Mouse (Mus musculus) lung, postnatal 0 days (tissue): ENCODE measurements around the gene Nradd. TPM values are rescaled to one million over a fixed set of nuclear protein-coding genes. Genes with fewer than 3 reads are reported as not detected.

Experiments
- ATAC-seq: fragments of 200-750 bp; cut with Nextera tagmentation; 2 replicates; pipeline ENCODE4 v1.8.0; 2017; ENCODE audit warnings: moderate library complexity
- DNase-seq: peaks from one replicate; pipeline ENCODE4 v3.0.0-alpha.2; 2016; ENCODE audit warnings: low spot score
- H3K27ac ChIP-seq: fragments of 300-500 bp; sonication (generic); 2 replicates; pipeline ENCODE4 v1.5.1; 2014; ENCODE audit warnings: antibody characterized with exemption, mild to moderate bottlenecking, low read length, mixed read lengths
- H3K27me3 ChIP-seq: fragments of 300-500 bp; sonication (generic); replicated peaks from 2 replicates; pipeline ENCODE4 v1.6.1; 2014; ENCODE audit warnings: low read length, mixed read lengths; ENCODE audit not compliant: insufficient read depth
- H3K36me3 ChIP-seq: fragments of 300-500 bp; sonication (generic); 2 replicates; pipeline ENCODE4 v1.6.1; 2014; ENCODE audit warnings: low read length, mixed read lengths; ENCODE audit not compliant: insufficient read depth
- H3K4me1 ChIP-seq: fragments of 300-500 bp; sonication (generic); 2 replicates; pipeline ENCODE4 v1.6.1; 2014; ENCODE audit warnings: antibody characterized with exemption, low read depth, low read length, mixed read lengths; ENCODE audit not compliant: insufficient read depth
- H3K4me2 ChIP-seq: fragments of 300-500 bp; sonication (generic); replicated peaks from 2 replicates; pipeline ENCODE4 v1.6.1; 2014; ENCODE audit warnings: low read depth, mild to moderate bottlenecking, low read length, moderate library complexity, mixed read lengths
- H3K4me3 ChIP-seq: fragments of 300-500 bp; sonication (generic); 2 replicates; pipeline ENCODE4 v1.5.1; 2014; ENCODE audit warnings: low read depth, low read length
- H3K9ac ChIP-seq: fragments of 300-500 bp; sonication (generic); replicated peaks from 2 replicates; pipeline ENCODE4 v1.6.1; 2014; ENCODE audit warnings: low read depth, mild to moderate bottlenecking
- H3K9me3 ChIP-seq: fragments of 300-500 bp; sonication (generic); 2 replicates; pipeline ENCODE4 v1.6.1; 2016; ENCODE audit warnings: low read length, mixed read lengths
- CTCF ChIP-seq: IDR thresholded peaks from 2 replicates; pipeline ENCODE4 v1.5.1; 2016; ENCODE audit warnings: antibody characterized with exemption, mild to moderate bottlenecking
- EP300 ChIP-seq: IDR thresholded peaks from 2 replicates; pipeline ENCODE4 v1.6.1; 2016; ENCODE audit warnings: antibody characterized with exemption, mild to moderate bottlenecking, control low read depth
- WGBS: fragments of 180-500 bp; shearing (Covaris S2); extraction: QIAGEN DNeasy Blood & Tissue Kit; methylation state at CpG from one replicate; pipeline ENCODE4 v1.1.7; 2014; 5-methylcytosine and 5-hydroxymethylcytosine counted together
- polyA plus RNA-seq: library from polyadenylated mRNA; unstranded; fragments of >200 nt; fragmentation: Nextera tagmentation; extraction: Ambion mirVana; gene quantifications from 2 replicates; pipeline ENCODE4 v1.2.1, GENCODE M21; 2015

The Nradd gene
- polyA plus RNA-seq, 1 experiment from 2014 or later, result 45.2 TPM

- no peaks in the 10 kb centered on the region for H3K27me3 ChIP-seq
- no peak overlapping the region for H3K9ac ChIP-seq
- H3K4me1 ChIP-seq, result no peaks in the 10 kb centered on the region
- no peak overlapping the region for H3K27ac ChIP-seq
- no peaks in the 10 kb centered on the region for H3K36me3 ChIP-seq
- H3K4me3 ChIP-seq, result no peak overlapping the region
- no peak for ATAC-seq
- TF ChIP-seq EP300 (no peak), CTCF (no peak)
- no peaks in the 10 kb centered on the region for H3K9me3 ChIP-seq
- H3K4me2 ChIP-seq, result no peak overlapping the region
- DNase-seq, result no peak
- 77% methylated on average over 10 of the region's 10 CpGs for WGBS
These were observed 20.0 kb upstream of the Nradd start for GRCm38 (mm10) chr9:110644295-110644694.

GRCm38 (mm10) chr9:110643787-110644186 lies 19.5 kb upstream of the Nradd start:
- DNase-seq (no peak), ATAC-seq (no peak)
- Histone ChIP-seq H3K4me1 (no peaks in the 10 kb centered on the region), H3K9ac (no peak overlapping the region), H3K27ac (no peak overlapping the region), H3K4me3 (no peak overlapping the region), H3K36me3 (no peaks in the 10 kb centered on the region), H3K4me2 (no peak overlapping the region), H3K9me3 (no peaks in the 10 kb centered on the region), H3K27me3 (no peaks in the 10 kb centered on the region)
- TF ChIP-seq CTCF (no peak), EP300 (no peak)
- 56% methylated on average over 8 of the region's 9 CpGs for WGBS

- ATAC-seq (no peak; the same call in 1 of the 2 replicates), DNase-seq (no peak)
- 0 out of 2 replicates have a peak, but pooled peaks cover 6% of the 10 kb centered on the region for H3K36me3 ChIP-seq
- no peak overlapping the region for H3K4me2 ChIP-seq
- no peak overlapping the region for H3K4me3 ChIP-seq
- no peak overlapping the region for H3K27ac ChIP-seq
- TF ChIP-seq EP300 (no peak), CTCF (no peak)
- H3K9ac ChIP-seq, result no peak overlapping the region
- H3K9me3 ChIP-seq, result no peaks in the 10 kb centered on the region
- no peaks in the 10 kb centered on the region for H3K4me1 ChIP-seq
- H3K27me3 ChIP-seq, result no peaks in the 10 kb centered on the region
- 43% methylated on average over 5 of the region's 5 CpGs for WGBS
These were observed 18.7 kb upstream of the Nradd start for GRCm38 (mm10) chr9:110642812-110643524.

GRCm38 (mm10) chr9:110641006-110641405 lies 16.8 kb upstream of the Nradd start:
- ATAC-seq, result no peak
- H3K4me2 ChIP-seq, result no peak overlapping the region
- no peak overlapping the region for H3K9ac ChIP-seq
- no peak overlapping the region for H3K27ac ChIP-seq
- H3K4me1 ChIP-seq, result no peaks in the 10 kb centered on the region
- H3K27me3 ChIP-seq, result no peaks in the 10 kb centered on the region
- no peak for DNase-seq
- no peak overlapping the region for H3K4me3 ChIP-seq
- 72% methylated on average over 5 of the region's 5 CpGs for WGBS
- H3K36me3 ChIP-seq, result 0 out of 2 replicates have a peak, but pooled peaks cover 7% of the 10 kb centered on the region
- H3K9me3 ChIP-seq, result no peaks in the 10 kb centered on the region
- TF ChIP-seq CTCF, result no peak
- no peak for TF ChIP-seq EP300

- Histone ChIP-seq H3K36me3 (0 out of 2 replicates have a peak, but pooled peaks cover 7% of the 10 kb centered on the region), H3K4me2 (no peak overlapping the region), H3K4me1 (no peaks in the 10 kb centered on the region), H3K4me3 (no peak overlapping the region), H3K27me3 (no peaks in the 10 kb centered on the region), H3K27ac (no peak overlapping the region), H3K9ac (no peak overlapping the region), H3K9me3 (no peaks in the 10 kb centered on the region)
- WGBS, result 75% methylated on average over 10 of the region's 10 CpGs
- ATAC-seq (0 out of 2 replicates have a peak, but pooled peaks have one; percentile 26), DNase-seq (no peak)
- TF ChIP-seq CTCF (no peak), EP300 (no peak)
These were observed 14.4 kb upstream of the Nradd start for GRCm38 (mm10) chr9:110638611-110639021.

GRCm38 (mm10) chr9:110635225-110635624 lies 11.0 kb upstream of the Nradd start:
- DNase-seq (peak; percentile 85), ATAC-seq (peak; percentile 63)
- TF ChIP-seq EP300, result no peak
- TF ChIP-seq CTCF, result peak; percentile 99
- Histone ChIP-seq H3K4me2 (no peak overlapping the region), H3K4me3 (no peak overlapping the region), H3K4me1 (no peaks in the 10 kb centered on the region), H3K9ac (no peak overlapping the region), H3K9me3 (no peaks in the 10 kb centered on the region), H3K27me3 (no peaks in the 10 kb centered on the region), H3K27ac (no peak overlapping the region), H3K36me3 (peaks cover 18% of the 10 kb centered on the region; the same call in 1 of the 2 replicates)
- WGBS, result 12% methylated on average over 19 of the region's 19 CpGs
